Mouse (Mus musculus): Measurements from ENCODE around the gene Psmc3.
A peak's percentile ranks its signal among the peaks of the same experiment; 100 is the strongest.

The Psmc3 gene

DNA sequence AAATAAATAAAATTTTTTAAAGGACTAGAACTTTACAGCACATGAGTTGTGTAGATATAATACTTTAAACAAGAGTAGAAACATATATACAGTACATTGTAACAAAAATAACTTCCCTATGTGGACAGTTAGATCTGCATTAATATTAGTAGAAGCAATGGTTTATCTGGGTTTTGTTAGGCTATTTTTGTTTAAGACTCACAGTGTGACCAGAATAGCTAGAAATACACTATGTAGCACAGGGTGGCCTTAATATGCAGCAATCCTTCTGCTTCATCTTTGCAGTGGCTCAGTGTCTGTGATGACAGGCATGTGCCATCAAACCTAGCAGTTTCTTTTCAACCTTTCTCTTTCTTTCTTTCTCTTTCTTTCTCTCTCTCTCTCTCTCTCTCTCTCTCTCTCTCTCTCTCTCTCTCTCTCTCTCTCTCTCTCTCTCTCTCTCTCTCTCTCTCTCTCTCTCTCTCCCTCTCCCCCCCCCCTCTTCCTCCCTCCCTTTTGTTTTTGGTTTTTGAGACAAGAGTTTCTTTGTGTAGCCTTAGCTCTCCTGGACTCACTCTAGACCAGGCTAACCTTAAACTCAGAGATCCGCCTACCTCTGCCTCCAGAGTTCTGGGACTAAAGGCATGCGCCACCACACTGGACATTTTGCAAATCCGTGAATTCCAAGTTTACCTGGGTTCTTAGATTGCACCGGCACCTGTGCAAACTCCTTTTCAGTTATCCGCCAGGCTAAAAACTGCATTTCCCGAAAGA, 452 bp upstream of the Psmc3 start:
- DNase-seq (ENCODE audit: low read depth, low spot score) = no peak

GRCm38 (mm10) chr2:91058435-91058834, 4.6 kb downstream of the Psmc3 start:
- DNase-seq (ENCODE audit: low read depth, low spot score) = no peak

GRCm38 (mm10) chr2:91059376-91059775, 5.6 kb downstream of the Psmc3 start:
- DNase-seq (ENCODE audit: low read depth, low spot score) = no peak

GRCm38 (mm10) chr2:91060544-91061355, 6.9 kb downstream of the Psmc3 start:
- peak; percentile 66 for DNase-seq (ENCODE audit: low read depth, low spot score)

DNA sequence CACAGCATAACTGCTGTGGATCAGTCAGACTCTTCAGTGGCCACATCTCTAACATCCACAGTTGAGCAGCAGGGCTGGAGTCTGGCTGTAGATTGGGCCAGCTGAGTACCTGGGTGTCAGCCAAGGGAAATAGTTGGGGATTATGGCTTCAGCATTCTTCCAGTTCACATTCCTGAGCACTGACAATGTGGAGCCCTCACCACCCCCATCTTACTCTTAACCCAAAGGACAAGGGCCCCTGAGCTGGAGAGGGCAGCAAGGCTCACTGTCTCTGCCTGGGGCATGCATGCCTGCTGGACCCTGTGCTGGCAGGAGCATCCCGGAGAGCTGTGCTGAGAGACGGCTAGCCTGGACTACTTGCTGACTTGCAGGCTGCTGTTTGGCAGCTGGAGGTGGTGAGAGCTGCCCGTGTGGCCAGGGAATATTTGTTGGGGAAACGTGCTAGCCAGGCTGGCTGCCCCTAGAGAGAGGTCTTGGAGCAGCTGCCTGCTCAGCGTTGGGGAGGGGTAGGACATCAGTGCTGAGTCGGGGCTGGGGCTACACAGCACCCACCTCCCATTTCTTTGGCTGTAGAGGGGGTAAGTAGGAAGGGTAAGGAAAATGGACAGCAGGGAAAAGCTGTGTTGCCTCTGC, 8.2 kb downstream of the Psmc3 start:
- DNase-seq (ENCODE audit: low read depth, low spot score) = no peak

DNA sequence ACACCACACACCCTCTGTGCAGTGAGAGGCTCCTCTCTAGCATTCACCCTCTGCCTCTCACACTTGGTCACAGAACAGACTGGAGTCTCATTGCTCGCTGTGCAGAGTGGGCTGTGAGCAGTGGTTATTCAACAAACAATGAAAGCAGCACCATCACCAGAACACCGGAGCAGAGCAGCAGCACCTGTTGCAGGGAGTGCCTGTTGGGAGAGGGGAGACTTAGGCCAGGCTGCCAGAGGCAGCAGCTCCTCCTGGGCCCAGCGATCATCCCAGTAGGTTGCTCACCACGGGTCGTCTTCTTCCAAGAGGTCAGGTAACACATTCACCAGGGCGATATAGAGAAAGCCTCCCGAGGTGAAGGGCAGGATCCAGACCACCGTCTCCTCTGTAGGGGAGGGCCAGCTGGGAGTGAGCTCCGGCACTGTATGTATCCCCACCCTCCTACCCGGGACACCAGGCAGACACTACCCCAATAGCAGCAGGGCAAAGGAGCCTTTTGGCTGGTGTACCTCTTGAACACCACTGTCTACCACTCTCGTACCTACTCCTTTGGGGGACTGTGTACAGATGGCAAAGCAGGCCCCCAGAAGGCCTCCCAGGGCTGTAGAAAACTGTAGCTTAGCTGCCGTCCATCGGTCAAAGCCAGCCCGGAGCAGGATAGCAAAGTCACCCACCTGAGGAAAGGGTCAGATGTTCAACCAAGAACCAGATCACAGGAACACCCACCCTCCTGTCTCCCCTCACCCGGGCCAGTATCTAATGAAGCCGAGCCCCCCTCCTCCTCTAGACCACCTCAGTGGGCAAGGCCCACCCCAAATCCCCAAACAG, 9.2 kb downstream of the Psmc3 start:
- no peak for DNase-seq (ENCODE audit: low read depth, low spot score)

- no peak for DNase-seq (ENCODE audit: low read depth, low spot score)
Measured at GRCm38 (mm10) chr2:91064211-91064610, 10.4 kb downstream of the Psmc3 start.

GRCm38 (mm10) chr2:91065544-91065943, 11.7 kb downstream of the Psmc3 start:
- peak; percentile 43 for DNase-seq (ENCODE audit: low read depth, low spot score)

DNA sequence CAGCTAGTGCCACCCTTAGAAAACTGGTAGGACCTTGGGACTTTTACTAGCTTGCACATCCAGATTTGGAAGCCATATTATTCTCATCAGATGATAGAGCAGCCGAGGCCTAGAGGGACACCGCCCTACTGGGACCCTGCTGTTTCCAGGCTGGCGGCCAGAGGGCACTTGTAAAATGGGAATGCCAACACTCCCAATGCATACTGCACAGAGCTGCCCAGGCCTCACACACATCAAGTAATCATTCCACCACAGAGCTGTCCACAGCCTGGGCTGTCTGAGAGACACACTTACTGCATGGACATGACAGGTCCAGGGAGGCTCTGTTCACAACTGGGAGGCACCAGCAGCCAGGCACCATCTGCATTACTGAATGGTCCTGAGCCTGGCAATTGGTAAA, 12.6 kb downstream of the Psmc3 start:
- DNase-seq (ENCODE audit: low read depth, low spot score) = no peak

- DNase-seq (ENCODE audit: low read depth, low spot score) = no peak
Measured at GRCm38 (mm10) chr2:91068162-91068871, 14.5 kb downstream of the Psmc3 start.

DNA sequence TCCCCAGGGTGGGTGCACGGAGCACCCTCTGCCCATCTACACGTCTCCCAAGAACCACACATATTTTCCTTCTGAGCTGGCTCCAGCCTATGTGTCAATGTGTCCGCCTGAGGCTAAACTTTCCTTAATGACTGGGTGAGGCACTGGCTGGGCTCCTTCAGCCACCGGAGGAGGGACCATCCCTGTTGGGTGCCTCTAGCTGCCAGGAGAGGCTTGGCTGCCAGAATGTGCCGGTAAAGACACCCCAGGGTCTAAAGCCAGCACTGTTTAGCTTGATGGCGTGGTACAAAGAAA, 15.0 kb downstream of the Psmc3 start:
- no peak for DNase-seq (ENCODE audit: low read depth, low spot score)

DNA sequence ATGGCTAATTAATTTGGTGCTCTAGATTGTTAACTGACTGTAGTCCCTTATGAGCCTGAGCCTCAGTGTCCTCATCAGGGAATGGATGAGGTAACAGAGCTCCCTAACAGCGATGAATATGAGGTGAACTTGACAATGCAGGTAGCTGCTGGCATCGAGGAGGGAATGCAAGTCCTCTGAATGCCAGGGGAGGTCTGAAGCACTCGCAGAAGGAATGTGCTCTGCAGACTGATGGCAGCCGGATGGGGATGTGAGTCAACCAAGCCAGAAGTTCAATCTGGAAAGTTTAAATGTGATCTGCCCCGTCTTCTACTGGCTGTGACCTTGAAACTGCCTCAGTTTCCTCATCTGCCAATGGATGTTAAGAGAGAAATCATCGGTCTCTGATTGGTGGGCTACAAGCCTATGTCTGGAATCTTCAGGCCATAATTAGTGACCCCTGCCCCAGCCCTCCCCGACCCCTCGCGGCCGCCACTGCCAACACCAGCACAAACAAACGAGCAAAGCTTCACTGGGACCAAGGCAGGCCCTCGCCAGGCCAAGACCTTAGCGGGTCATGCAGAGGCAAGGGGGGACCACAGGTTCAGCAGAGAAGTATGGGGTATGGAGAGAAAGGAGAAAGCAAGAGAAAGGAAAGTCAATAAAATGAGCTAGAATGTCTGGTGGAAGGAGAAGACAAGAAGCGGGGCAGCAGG, 15.6 kb downstream of the Psmc3 start:
- DNase-seq (ENCODE audit: low read depth, low spot score) = peak; percentile 39

- peak; percentile 95 for DNase-seq (ENCODE audit: low read depth, low spot score)
Measured at GRCm38 (mm10) chr2:91070076-91070800, 16.4 kb downstream of the Psmc3 start, which contains the start of gene Slc39a13. TSS of gene Slc39a13 (minus strand) at chr2:91070417.

DNA sequence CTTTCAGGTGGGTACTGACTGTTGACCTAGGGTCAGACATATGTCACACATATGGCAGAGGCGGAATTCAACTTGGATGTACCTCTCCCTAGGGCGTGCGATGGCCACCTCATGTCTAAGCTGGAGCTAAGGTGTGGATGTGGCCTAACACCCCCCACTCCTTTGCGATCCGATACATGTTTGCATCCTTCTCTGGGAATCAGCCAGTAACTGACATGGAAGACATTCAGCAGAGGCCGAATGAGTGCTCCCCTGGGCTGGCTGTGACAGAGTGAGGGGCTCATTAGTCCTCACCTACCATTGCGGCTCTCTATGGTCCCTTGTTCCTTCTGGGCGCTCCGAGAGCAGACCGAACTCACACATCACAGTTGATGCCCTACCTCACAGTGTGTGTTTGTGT, 17.2 kb downstream of the Psmc3 start:
- no peak for DNase-seq (ENCODE audit: low read depth, low spot score)

DNA sequence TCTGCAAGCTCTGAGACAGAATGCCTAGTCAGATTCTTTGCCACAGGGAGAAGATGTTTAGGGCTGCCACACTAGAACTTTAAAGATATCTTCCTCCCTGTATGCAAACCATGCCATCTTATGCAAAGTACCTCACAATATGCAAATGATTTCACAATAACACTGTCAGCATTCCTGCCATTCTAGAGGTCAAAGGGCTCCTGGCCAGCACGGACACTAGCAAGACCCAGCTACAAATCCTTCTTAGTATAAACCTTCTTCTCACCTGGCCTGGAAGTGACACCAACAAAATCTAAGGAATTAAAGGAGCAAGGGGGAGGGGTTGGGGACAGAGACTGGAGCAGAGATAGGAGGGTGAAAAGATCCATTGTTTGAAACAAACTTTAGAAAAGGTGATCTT, 18.3 kb downstream of the Psmc3 start:
- DNase-seq (ENCODE audit: low read depth, low spot score) = no peak

GRCm38 (mm10) chr2:91077957-91078313, 24.1 kb downstream of the Psmc3 start:
- DNase-seq (ENCODE audit: low read depth, low spot score) = no peak

DNA sequence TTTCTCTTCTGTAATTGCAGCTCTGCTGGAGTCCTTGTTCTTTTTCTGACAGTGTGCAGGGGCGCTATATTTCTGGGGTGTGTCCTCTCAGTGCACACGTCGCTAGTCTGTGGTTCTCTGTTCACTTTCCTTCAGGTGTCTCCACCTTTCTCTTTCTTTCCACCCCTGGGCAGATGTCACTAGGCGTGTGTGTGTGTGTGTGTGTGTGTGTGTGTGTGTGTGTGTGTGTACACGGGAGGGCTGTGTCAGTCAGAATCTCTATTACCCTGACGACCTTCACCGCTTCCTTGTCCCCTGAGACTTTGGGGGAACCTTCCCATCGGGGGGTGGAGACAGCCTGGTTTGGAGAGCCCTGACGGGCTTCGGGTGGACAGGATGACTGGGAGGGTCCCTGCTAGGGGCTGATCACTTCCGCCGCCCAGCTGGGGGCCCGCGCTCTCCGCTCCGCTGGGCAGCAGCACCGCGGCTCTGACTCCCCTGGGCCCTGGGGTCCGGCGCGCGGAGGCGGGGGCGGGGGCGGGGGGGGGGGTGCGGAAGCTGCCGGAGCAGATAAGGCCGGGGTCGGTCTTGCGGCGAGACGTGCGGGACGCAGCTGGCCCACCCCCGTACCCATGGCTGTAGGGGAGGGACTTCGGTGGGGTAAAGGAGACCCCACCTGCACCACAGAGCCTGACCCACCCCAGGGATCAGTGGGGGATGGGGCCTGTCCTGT, 24.7 kb downstream of the Psmc3 start:
- peak; percentile 41 for DNase-seq (ENCODE audit: low read depth, low spot score)

- no peak for DNase-seq (ENCODE audit: low read depth, low spot score)
Measured at GRCm38 (mm10) chr2:91079026-91079384, 25.2 kb downstream of the Psmc3 start.

DNA sequence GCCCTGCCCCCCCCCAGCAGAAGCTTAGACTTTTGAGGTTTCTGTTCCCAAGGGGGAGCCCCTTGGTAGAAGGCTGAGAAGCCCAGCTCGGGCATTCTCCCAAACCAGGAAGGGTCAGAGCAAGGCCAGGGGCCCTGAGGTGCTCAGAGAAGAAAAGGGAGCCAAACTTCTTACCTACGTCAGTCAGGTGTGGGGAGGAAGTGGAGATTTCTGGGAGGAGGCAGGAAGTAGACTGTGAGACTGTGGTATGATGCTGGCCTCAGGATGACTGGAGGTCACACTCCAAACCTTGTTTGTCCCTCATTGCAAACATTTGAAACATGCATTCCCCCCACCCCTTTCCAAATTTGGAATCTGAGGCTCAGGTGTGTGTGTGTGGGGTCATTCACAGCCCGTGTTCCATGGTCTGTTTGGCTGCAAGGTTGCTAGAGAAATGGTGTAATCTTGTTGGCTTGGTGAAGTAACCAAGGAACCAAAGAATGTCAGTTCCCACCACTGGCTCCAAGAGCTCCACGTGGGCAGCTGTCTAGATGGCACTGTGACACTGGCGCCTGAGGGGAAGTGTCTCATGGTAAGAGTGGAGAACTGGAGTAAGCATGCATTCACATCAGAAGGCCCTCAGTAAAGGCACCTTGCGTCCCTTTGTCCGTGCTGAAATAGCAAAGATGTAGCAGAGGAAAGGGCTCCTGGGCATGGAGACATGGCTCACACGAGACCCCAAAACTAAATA, 27.1 kb downstream of the Psmc3 start:
- DNase-seq (ENCODE audit: low read depth, low spot score) = no peak
